Mouse (Mus musculus) bone marrow macrophage, adult 2 months (primary cell): ENCODE data around the gene Hsp90ab1.

ENCODE experiments used
- CTCF ChIP-seq: IDR thresholded peaks from 2 replicates; pipeline ENCODE4 v1.5.1; 2012; ENCODE audit warnings: low read depth, mild to moderate bottlenecking, low read length, moderate library complexity
- POLR2A ChIP-seq: IDR thresholded peaks from 2 replicates; pipeline ENCODE4 v1.6.1; 2012; ENCODE audit warnings: mild to moderate bottlenecking, low read depth, low read length, borderline replicate concordance

GRCm38 (mm10) chr17:45557998-45558862 is 14.8 kb downstream of the Hsp90ab1 start:
- TF ChIP-seq CTCF: no peak
- no peak for TF ChIP-seq POLR2A
